Mouse (Mus musculus): ENCODE measurements around the gene Rcbtb1.

DNA sequence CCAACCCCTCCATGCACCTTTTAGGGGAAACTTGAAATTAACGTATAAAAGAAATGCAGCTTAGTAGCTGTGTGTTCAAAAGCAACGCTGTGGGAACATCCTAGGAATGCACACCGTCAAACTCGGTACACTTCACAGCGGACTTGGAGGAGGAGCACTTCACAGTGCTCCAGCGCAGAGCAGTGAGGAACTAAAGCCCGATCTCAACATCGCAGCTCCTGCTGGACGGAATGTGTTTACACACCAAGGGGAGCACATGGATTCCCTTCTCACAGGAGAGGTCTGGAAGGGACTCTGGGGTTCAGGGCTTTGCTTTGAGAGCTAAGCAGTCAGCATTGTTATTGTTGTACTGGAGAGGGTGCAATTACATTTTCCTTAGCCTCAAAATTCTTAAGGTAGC is 32.6 kb downstream of the Rcbtb1 start:
- TF ChIP-seq KAT2A (IDR thresholded peaks at IDR 0.05; ENCODE audit: insufficient replicate concordance, low read length) (no peak), POLR2A (IDR thresholded peaks at IDR 0.05; ENCODE audit: low read depth, low read length) (no peak), USF1 (IDR thresholded peaks at IDR 0.05; ENCODE audit: low read depth, low read length) (no peak), RAD21 (IDR thresholded peaks at IDR 0.05; ENCODE audit: low read depth, low read length) (no peak), CTCF (conservative IDR thresholded peaks at IDR 0.05 in 1 of 2, IDR thresholded peaks at IDR 0.05 in 1 of 2; ENCODE audit: low read depth in 2 of 2, low read length in 2 of 2) (no peak), SIN3A (IDR thresholded peaks at IDR 0.05; ENCODE audit: low read length) (no peak), ETS1 (conservative IDR thresholded peaks at IDR 0.05; ENCODE audit: low read depth, low read length) (no peak), MAZ (IDR thresholded peaks at IDR 0.05; ENCODE audit: low read depth, low read length) (no peak)

All from CH12.LX (cell line).